Mouse (Mus musculus): ENCODE measurements around the gene Sbk2. TPM values are rescaled to one million over a fixed set of nuclear protein-coding genes. Genes with fewer than 3 reads are reported as not detected.

Sbk2 gene
- total RNA-seq, 2 experiments from 2014 or later: not detected

DNA sequence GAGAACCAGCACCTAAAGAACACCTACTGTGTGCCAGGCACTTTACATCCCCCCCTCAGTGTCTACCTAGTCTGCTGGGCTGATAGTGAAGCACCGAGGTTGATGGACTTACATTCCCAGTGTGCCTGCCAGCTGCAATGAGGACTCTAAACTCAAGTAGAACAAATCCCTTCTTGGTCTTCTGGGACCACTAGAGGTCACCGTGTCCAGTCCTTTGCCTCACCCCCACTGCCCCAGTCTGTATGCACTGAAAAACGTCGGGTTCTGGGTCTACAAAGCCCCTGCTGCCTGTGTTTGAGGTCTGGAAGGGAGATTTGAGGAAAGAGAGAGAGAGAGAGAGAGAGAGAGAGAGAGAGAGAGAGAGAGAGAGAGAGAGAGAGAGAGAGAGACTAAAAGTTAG lies 39.7 kb downstream of the Sbk2 start:
- no peak for DNase-seq (ENCODE audit: low spot score in 2 of 2)
- intact Hi-C loops (cut with DNase I): loop anchor here (5.0 kb wide), 2 partner anchors 57 to 112 kb away; partner anchors contain the start of gene Ube2s

DNA sequence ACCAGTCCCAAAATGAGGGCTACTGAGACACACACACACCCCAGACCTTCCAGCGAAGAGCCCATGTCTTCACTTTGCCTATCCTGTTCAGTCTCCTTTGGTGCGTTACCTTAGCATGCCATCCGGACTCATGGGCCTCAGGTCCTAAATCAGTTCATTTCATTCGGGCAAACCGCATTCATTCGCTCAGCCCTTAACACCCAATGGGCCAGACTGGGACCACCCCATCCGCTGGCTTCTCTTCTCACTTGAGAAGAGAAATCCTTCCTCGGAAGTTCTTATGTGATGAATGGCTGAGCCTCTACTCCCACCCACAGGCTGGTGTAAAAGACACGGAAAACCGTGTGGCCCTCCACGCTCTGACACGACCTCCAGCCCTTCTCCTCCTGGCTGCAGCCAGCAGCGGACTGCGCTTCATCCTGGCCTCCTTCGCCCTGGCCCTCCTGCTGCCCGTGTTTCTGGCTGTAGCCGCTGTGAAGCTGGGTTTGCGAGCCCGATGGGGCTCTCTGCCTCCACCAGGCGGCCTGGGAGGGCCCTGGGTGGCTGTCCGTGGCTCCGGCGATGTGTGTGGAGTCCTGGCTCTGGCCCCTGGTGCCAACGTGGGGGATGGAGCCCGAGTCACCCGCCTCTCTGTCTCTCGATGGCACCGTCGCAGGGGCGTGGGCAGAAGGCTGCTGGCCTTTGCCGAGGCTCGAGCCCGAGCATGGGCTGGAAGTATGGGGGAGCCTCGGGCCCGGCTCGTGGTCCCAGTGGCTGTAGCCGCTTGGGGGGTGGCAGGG lies 40.4 kb downstream of the Sbk2 start:
- intact Hi-C loops (cut with DNase I): loop anchor here (2.0 to 5.0 kb wide), 3 partner anchors 56 to 111 kb away; partner anchors contain the start of gene Ube2s
- DNase-seq (ENCODE audit: low spot score in 2 of 2): peak; percentile 63 to 68

DNA sequence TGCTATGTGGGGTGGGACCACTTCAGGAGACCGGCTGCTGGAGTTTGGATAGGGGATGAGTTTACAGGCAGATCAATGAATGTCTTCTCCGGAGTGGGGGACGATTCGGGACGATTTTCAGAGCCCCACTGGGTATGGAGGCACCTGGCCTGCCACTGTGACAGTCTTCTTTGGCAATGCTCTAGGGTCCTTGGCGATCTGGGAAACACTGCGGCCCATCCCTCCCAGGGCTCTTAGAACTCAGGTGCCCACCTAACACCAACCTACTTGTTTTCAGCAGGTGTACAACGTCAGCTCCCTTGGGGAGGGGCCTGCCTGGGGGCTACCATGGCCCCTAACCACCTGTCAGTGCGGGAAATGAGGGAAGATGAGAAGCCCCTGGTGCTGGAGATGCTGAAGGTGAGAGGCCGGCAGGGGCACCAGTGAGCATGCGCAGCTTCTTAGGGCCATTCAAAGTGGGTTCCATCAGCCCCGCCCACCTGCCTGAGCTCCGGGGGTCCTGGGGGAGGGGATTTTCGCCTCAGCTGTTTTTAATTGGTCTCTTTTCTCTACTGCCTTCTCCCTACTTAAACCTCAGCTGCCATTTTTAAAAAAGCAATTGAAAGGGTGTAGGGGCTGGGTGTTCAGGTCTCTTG lies 41.2 kb downstream of the Sbk2 start:
- intact Hi-C loops (cut with DNase I): loop anchor here (2.0 to 5.0 kb wide), 3 partner anchors 56 to 111 kb away; partner anchors contain the start of gene Ube2s
- peak; percentile 74 to 76 for DNase-seq (ENCODE audit: low spot score in 2 of 2)

DNA sequence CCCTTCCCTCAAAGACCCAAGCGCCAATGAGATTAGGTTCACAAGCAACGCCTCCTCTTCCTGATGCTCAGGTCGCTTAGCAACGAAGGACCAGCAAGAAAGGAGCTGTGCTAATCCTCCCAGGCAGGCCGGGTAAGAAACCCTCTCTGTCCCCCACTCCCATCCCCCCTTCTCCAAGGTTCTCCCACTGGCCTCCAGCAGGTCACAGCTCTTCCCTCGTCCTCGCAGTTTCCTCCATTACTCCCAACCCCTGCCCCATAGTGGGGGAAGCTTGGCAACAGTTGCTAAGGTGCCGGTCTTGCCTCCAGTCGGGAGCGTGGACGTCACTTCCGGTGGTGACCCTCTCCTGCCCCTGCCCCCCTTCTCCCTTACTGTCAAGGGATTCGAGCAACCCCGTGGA lies 41.7 kb downstream of the Sbk2 start:
- DNase-seq (ENCODE audit: low spot score in 2 of 2): peak; percentile 88 to 94
- intact Hi-C loops (cut with DNase I): loop anchor here (2.0 to 5.0 kb wide), 3 partner anchors 55 to 110 kb away; partner anchors contain the start of gene Ube2s

DNA sequence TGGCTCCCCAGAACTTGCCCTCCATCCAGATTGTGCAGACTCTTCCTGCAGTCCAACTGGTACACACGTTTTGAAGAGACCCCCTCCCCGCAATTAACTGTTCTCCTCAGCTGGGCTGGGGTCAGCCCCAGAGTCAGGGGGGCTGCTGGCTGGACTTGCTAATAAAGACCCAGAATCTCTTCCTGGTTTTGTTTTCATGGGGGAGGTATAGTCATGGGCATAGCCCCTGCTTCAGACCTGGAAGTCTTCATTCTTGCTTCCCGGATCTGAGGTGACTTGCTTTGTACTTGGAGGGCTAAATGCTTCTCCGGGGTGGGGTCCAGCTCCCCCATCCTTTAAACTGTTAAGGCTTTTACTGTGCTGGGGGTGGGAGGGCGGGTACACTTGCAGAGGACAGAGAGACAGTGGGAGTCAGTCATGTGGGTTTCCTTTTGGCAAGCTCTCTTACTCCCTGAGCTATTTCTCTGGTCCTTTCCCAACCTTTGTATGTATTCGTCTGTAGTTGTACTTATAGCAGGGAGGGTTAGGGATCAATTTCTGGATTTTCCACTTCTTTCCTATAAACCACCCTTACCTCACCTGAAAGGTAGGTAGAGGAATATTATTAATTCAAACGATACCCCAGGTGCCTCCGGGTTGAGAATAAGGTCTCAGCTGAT lies 42.3 kb downstream of the Sbk2 start, which contains the start of gene Nat14:
TSS of gene Nat14 (plus strand) at position 205 of the 659 bp plus-strand sequence.
- no peak for DNase-seq (ENCODE audit: low spot score in 2 of 2)
- intact Hi-C loops (cut with DNase I): loop anchor here (2.0 to 5.0 kb wide), 3 partner anchors 55 to 110 kb away; partner anchors contain the start of gene Ube2s

DNA sequence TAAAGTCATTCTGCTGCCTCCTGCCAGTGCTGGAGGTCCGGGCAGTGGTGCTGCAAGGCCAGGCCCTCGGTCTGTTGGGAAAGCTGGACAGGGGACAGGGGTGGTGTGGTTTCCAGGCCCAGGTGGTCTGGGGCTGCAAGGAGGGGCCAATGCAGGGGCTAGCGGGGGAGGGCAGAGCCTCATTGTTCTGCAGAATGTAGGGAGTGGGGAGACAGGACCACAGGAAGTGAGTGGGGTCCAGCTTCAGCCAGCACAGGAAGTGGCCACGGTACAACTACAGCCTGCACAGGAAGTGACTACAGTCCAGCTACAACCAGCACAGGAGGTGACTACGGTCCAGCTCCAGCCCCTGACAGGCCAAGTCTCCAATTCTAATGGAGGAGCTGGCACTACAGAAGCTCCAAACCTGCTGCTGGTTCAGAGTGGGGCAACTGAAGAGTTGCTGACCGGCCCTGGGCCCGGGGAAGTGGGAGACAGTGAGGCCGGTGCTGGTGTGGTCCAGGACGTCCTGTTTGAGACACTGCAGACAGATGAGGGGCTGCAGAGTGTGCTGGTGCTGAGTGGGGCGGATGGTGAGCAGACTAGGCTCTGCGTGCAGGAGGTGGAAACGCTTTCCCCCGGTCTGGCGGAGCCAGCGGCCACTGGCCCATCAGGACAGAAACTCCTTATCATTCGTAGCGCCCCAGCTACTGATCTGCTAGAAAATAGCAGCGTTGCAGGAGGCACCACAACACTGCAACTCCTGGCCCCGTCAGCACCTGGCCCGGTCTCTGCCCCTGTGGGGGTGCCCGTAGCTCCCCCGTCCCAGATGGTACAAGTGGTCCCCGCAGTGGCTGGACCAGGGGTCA lies 43.0 kb downstream of the Sbk2 start:
- no peak for DNase-seq (ENCODE audit: low spot score in 2 of 2)
- intact Hi-C loops (cut with DNase I): loop anchor here (5.0 kb wide), 2 partner anchors 54 to 109 kb away; partner anchors contain the start of gene Ube2s

DNA sequence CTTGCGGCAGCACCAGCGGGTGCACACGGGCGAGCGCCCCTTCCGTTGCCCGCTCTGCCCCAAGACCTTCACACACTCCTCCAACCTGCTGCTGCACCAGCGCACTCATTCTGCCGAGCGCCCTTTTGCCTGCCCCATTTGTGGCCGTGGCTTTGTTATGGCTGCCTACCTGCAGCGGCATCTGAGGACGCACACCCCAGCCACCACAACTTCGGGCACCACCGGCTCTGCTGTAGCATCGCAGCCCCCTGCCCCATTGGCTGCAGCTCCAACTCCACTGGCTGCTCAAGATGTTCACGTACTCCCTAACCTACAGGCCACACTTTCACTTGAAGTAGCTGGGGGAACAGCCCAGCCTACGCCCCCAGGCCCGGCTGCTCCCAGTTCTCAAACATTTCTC lies 43.7 kb downstream of the Sbk2 start:
- intact Hi-C loops (cut with DNase I): loop anchor here (5.0 kb wide), 2 partner anchors 53 to 108 kb away; partner anchors contain the start of gene Ube2s
- DNase-seq (ENCODE audit: low spot score in 2 of 2): no peak

DNA sequence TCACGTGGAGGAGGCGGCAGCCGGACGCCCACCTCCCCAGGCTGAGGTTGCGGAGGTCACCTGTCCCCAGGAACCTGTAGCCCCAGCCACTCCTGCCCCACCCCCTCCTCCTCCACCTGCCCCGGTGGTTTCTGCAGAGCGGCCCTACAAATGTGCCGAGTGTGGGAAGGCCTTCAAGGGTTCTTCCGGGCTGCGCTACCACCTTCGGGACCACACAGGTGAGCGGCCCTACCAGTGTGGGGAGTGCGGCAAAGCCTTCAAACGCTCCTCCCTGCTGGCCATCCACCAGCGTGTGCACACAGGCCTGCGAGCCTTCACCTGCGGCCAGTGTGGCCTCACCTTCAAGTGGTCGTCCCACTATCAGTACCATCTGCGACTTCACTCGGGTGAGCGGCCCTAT lies 44.2 kb downstream of the Sbk2 start:
- intact Hi-C loops (cut with DNase I): loop anchor here (5.0 kb wide), 2 partner anchors 53 to 108 kb away; partner anchors contain the start of gene Ube2s
- no peak for DNase-seq (ENCODE audit: low spot score in 2 of 2)

DNA sequence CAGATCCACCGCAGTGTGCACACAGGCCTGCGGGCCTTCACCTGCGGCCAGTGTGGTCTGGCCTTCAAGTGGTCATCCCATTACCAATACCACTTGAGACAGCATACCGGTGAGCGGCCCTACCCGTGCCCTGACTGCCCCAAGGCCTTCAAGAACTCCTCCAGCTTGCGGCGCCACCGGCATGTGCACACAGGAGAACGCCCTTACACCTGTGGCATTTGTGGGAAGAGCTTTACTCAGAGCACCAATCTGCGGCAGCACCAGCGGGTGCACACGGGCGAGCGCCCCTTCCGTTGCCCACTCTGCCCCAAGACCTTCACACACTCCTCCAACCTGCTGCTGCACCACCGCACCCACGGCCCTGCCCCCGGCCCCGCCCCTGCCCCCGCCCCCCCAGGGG lies 45.1 kb downstream of the Sbk2 start:
- DNase-seq (ENCODE audit: low spot score in 2 of 2): no peak
- intact Hi-C loops (cut with DNase I): no loop called here

DNA sequence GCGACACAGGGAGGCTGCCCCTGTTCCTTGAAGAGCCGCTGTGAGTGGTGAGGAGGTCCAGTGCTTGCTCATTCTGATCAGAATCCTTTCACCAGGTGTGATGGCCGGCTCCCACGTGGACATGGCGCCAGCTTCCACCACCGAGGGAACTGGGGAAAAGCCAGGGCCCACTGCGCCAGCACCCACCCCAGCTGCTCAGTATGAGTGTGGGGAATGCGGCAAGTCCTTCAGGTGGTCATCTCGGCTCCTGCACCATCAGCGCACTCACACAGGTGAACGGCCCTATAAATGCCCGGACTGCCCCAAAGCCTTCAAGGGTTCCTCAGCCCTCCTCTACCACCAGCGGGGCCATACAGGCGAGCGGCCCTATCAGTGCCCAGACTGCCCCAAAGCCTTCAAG lies 45.5 kb downstream of the Sbk2 start:
- no peak for DNase-seq (ENCODE audit: low spot score in 2 of 2)
- intact Hi-C loops (cut with DNase I): no loop called here

DNA sequence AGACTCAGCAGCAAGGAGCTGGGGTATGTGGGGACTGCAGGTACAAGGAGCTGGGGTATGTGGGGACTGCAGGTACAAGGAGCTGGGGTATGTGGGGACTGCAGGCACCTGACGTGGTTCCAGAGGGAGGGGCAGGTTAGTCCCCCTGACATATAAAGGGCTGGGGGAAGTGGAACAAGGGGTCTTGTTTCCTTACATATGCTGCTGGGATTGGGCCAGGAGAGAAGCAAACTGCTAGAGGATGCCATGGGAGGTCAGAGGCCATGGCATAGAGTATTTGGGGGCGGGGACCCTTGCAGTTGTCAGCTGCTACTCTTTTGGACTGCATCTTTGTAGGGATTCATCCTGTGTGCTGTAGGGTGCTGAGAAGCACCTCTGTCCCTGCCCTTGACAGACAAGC lies 46.7 kb downstream of the Sbk2 start:
- no peak for DNase-seq (ENCODE audit: low spot score in 2 of 2)
- intact Hi-C loops (cut with DNase I): no loop called here

DNA sequence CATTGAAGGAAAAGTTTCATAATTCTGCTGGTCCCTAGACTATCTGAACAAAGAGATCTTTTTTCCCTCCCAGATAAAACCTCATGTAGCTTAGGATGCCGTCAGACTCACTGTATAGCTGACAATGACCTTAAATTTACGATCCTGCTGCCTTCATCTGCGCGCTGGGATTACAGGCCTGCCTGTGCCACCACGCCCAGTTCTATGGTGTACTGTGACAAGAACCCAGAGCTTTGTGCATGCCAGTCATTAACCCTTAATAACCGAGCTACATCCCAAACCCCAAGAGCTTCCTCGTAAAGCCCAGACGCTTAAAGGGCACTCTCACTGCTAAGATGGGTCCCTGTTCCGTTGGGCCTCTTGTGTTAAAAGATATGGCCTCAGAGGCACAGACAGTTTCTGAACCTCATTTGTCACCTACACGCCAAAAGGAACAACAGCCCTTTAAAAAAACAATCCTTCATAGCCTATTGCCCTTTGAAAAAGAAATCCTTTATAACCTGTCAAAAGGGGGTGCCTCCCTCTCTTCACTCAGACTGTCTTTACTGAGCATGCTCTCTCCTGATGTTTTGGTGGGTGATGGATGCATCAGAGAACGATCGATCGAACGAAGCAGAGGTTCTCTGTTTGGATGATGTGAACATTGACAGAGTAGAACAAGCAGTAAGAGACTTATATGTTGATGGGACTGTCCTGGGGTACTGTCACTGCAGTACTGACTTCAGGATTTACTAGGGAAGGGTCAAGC lies 48.4 kb downstream of the Sbk2 start:
- intact Hi-C loops (cut with DNase I): no loop called here
- DNase-seq (ENCODE audit: low spot score in 2 of 2): peak; percentile 58 to 61

DNA sequence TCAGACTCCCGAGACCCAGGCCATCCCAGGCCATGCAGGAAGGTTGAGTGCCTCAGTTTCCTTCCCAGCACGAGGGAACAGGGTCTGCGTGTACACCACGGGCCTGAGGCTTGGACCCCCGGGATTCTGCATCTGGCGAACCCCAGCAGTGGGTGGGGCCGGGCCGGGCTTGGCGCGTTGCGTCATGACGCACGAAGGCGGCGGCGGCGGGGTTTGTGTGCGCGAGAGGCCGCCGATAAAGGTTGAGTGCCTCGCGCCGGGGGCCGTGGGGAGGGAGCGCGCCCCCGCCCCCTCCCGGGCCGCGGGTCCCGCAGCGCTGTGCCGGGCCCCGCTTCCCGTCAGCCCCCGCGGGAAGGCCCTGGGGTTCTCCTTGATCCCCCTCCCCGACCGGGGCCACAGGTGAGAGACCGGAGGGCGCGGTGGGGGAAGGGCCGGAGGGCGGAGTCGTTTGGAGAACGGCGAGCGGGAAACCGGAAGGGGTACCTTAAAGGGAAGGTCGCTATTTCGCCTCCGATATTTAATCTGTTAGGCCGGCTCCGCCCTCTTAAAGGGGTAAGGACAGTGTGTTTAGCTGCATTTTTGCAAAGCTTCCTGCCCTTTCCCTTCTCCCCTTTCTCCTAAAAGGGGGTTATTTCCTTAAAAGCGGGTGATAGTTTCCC lies 49.1 kb downstream of the Sbk2 start, which contains the start of gene Zfp628:
TSS of gene Zfp628 (plus strand) at position 211 of the 659 bp plus-strand sequence.
- peak; percentile 95 to 98 for DNase-seq (ENCODE audit: low spot score in 2 of 2)
- intact Hi-C loops (cut with DNase I): no loop called here

DNA sequence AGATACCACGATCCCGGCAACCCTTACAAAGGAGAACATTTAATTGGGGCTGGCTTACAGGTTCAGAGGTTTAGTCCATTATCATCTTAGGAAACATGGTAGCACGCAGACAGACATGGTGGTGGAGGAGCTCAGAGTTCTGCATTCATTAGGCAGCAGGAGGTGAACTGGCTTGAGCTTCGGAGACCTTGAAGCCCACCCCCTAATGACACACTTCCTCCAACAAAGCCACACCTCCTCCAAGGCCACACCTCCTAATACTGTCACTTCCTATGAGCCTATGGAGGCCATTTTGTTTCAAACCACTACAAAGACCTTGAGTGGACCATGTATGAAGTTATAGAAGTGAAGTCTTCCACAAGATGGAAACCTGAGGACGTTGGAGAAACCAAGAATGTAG lies 52.0 kb downstream of the Sbk2 start:
- intact Hi-C loops (cut with DNase I): no loop called here
- no peak for DNase-seq (ENCODE audit: low spot score in 2 of 2)

DNA sequence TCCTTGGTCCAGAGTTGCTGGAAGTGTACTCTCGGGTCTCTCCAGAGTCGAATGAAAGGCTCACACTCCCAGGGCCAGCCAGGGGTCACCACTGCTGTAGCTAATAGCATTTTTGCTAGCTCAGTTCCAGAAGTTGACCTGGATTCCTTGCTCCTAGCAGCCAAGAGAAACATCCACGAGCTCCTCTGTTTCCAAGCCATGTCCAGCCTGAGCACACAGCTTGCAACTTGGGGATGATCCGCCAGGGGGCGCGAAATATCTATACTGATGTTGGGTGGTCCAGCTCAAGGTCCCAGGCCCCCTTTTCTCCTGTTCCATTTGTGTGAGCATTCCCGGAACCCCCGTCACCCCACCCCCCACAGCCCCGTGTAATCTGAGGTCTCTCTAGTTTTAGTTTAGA lies 52.6 kb downstream of the Sbk2 start:
- DNase-seq (ENCODE audit: low spot score in 2 of 2): peak; percentile 48 to 50
- intact Hi-C loops (cut with DNase I): loop anchor here (1.0 kb wide), 1 partner anchor 28 kb away; no protein-coding TSS in a partner anchor

DNA sequence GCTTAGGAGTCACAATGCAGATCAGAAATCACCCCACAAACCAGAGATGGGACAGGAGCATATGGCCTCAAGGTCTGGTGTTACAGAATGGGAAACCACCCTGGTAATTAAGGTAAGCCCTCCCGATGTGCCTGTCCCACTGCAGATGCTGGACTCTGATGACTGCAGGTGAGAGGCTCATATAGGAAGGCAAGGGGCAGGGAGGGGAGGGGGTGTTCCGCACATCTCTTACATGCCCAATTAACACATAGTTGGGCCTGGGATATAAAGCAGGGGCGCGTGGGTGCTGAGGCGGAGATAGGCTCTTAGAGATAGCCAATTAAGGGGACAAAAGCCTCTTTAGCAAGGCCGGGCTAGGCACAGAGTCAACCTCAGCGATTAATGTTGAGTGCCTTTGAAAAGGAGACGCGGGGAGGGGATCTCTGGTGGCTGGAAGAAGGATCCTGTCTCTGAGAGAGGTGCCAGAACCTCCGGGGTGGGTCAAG lies 57.7 kb downstream of the Sbk2 start, which contains the start of gene Gm36210:
TSS of gene Gm36210 (minus strand) at position 51 of the 485 bp plus-strand sequence.
- DNase-seq (ENCODE audit: low spot score in 2 of 2): no peak
- intact Hi-C loops (cut with DNase I): no loop called here

DNA sequence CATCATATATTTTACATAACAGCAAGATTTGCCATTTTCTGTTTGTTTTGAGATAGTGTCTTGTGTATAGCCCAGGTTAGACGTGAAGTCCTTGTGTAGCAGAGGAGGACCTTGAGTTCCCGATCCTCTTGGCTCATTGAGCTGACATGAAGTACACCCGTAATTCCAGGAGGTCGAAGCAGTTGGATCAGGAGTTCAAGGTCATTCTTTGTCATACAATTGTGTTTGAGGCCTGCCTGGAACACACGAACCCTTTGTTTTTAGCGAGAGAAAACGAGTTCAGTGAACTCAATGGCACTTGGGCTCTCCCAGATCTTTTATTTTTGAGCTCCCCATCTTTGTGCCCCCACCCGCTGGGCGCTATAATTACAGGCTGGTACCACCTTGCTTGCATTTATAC lies 61.8 kb downstream of the Sbk2 start:
- DNase-seq (ENCODE audit: low spot score in 2 of 2): no peak
- intact Hi-C loops (cut with DNase I): no loop called here

DNA sequence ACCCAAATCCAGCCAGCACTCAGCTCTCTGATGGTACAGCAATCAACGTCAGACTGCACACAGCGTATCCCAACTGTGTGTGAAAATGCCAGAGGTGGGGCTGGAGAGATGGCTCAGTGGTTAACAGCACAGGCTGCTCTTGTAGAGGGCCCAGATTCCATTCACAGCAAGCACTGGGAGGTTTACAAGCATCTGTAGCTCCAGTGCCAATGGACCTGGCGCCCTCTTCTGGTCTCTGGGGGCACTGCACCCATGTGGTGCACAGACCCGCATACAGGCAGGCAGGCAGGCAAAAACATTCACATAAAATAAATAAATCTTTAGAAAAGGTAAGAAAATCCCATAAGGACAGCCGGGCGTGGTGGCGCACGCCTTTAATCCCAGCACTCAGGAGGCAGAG lies 63.0 kb downstream of the Sbk2 start:
- no peak for DNase-seq (ENCODE audit: low spot score in 2 of 2)
- intact Hi-C loops (cut with DNase I): no loop called here

All from left cerebral cortex, postnatal 25 days (tissue).